Mouse (Mus musculus): ENCODE measurements around the gene Olfr6. TPM values are rescaled to one million over a fixed set of nuclear protein-coding genes. Genes with fewer than 3 reads are reported as not detected.

Gene Olfr6
- polyA plus RNA-seq, 1 experiment from 2014 or later, result not detected

DNA sequence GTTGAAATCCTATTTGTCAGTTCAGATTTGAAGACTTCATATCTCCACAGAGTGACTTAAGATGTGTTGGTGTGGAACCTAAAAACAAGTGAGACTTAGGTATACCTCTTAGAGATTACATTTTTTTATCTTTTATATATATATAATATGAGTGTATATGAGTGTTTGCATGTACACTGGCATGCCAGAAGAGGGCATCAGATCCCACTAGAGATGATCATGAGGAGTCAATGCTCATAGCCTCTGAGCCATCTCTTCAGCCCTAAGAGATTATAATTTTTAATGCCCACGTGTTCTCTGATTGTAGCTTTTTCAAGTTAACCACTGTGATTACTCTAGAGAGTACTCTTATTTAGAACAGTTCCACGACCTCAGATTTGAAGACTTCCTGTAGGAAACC, 56.1 kb downstream of the Olfr6 start, which contains the start of gene Olfr1532-ps1:
Gene Olfr1532-ps1, plus strand, starts transcription at position 326 of the 400 bp plus-strand sequence.
- no peak within 1 kb of the TSS for H3K4me2 ChIP-seq (replicated peaks)
- no peaks in the 10 kb centered on the region for H3K27me3 ChIP-seq (ENCODE audit: control insufficient read depth, insufficient read depth, low read length)
- DNase-seq (ENCODE audit: low spot score) (no peak), ATAC-seq (ENCODE audit: low FRiP score) (no peak)
- no peak within 1 kb of the TSS for H3K9ac ChIP-seq
- no peaks in the 10 kb centered on the region for H3K36me3 ChIP-seq (replicated peaks; ENCODE audit: control insufficient read depth, insufficient read depth)
- H3K9me3 ChIP-seq (ENCODE audit: control insufficient read depth, low read length), result no peaks in the 10 kb centered on the region
- H3K4me1 ChIP-seq (replicated peaks; ENCODE audit: control insufficient read depth, insufficient read depth, low read length), result no peaks in the 10 kb centered on the region
- WGBS, result 71% methylated on average over 2 of the region's 2 CpGs
- H3K4me3 ChIP-seq (replicated peaks; ENCODE audit: low read length), result no peak within 1 kb of the TSS
- H3K27ac ChIP-seq, result no peak within 1 kb of the TSS

Other genes with a start within 250 kb of the Olfr6 start
- not detected in 2 replicates for gene Olfr695, start 247.5 kb downstream of the Olfr6 start, polyA plus RNA-seq (2014; fragmentation: Nextera tagmentation; extraction: Ambion mirVana)
- not detected in 2 replicates for gene Olfr697, start 221.5 kb downstream of the Olfr6 start, polyA plus RNA-seq (2014; fragmentation: Nextera tagmentation; extraction: Ambion mirVana)
- not detected in 2 replicates for gene Olfr698, start 208.5 kb downstream of the Olfr6 start, polyA plus RNA-seq (2014; fragmentation: Nextera tagmentation; extraction: Ambion mirVana)
- gene Olfr699, start 170.7 kb downstream of the Olfr6 start, polyA plus RNA-seq (2014; fragmentation: Nextera tagmentation; extraction: Ambion mirVana), result not detected in 2 replicates
- not detected in 2 replicates for gene Olfr700, start 155.1 kb downstream of the Olfr6 start, polyA plus RNA-seq (2014; fragmentation: Nextera tagmentation; extraction: Ambion mirVana)
- not detected in 2 replicates for gene Olfr701, start 149.8 kb downstream of the Olfr6 start, polyA plus RNA-seq (2014; fragmentation: Nextera tagmentation; extraction: Ambion mirVana)
- not detected in 2 replicates for gene Olfr702, start 130.0 kb downstream of the Olfr6 start, polyA plus RNA-seq (2014; fragmentation: Nextera tagmentation; extraction: Ambion mirVana)
- not detected in 2 replicates for gene Olfr703, start 120.6 kb downstream of the Olfr6 start, polyA plus RNA-seq (2014; fragmentation: Nextera tagmentation; extraction: Ambion mirVana)
- not detected in 2 replicates for gene Olfr704, start 100.8 kb downstream of the Olfr6 start, polyA plus RNA-seq (2014; fragmentation: Nextera tagmentation; extraction: Ambion mirVana)
- not detected in 2 replicates for gene Olfr705, start 87.0 kb downstream of the Olfr6 start, polyA plus RNA-seq (2014; fragmentation: Nextera tagmentation; extraction: Ambion mirVana)
- not detected in 2 replicates for gene Olfr706, start 75.8 kb downstream of the Olfr6 start, polyA plus RNA-seq (2014; fragmentation: Nextera tagmentation; extraction: Ambion mirVana)
- gene Olfr707, start 62.7 kb downstream of the Olfr6 start, polyA plus RNA-seq (2014; fragmentation: Nextera tagmentation; extraction: Ambion mirVana), result not detected in 2 replicates
- not detected in 2 replicates for gene Olfr1532-ps1, start 55.9 kb downstream of the Olfr6 start, polyA plus RNA-seq (2014; fragmentation: Nextera tagmentation; extraction: Ambion mirVana)
- not detected in 2 replicates for gene Olfr709-ps1, start 31.7 kb downstream of the Olfr6 start, polyA plus RNA-seq (2014; fragmentation: Nextera tagmentation; extraction: Ambion mirVana)
- not detected in 2 replicates for gene Olfr710, start 15.6 kb downstream of the Olfr6 start, polyA plus RNA-seq (2014; fragmentation: Nextera tagmentation; extraction: Ambion mirVana)
- not detected in 2 replicates for gene Olfr711, start 11.5 kb upstream of the Olfr6 start, polyA plus RNA-seq (2014; fragmentation: Nextera tagmentation; extraction: Ambion mirVana)
- gene Olfr2, start 42.1 kb upstream of the Olfr6 start, polyA plus RNA-seq (2014; fragmentation: Nextera tagmentation; extraction: Ambion mirVana), result not detected in 2 replicates
- not detected in 2 replicates for gene Olfr713, start 67.2 kb upstream of the Olfr6 start, polyA plus RNA-seq (2014; fragmentation: Nextera tagmentation; extraction: Ambion mirVana)
- not detected in 2 replicates for gene Olfr714, start 107.0 kb upstream of the Olfr6 start, polyA plus RNA-seq (2014; fragmentation: Nextera tagmentation; extraction: Ambion mirVana)
- gene Olfr17, start 129.3 kb upstream of the Olfr6 start, polyA plus RNA-seq (2014; fragmentation: Nextera tagmentation; extraction: Ambion mirVana), result not detected in 2 replicates
- not detected in 2 replicates for gene Olfr715b, start 146.4 kb upstream of the Olfr6 start, polyA plus RNA-seq (2014; fragmentation: Nextera tagmentation; extraction: Ambion mirVana)
- not detected in 2 replicates for gene Olfr715, start 167.1 kb upstream of the Olfr6 start, polyA plus RNA-seq (2014; fragmentation: Nextera tagmentation; extraction: Ambion mirVana)
- not detected in 2 replicates for gene Olfr716, start 174.4 kb upstream of the Olfr6 start, polyA plus RNA-seq (2014; fragmentation: Nextera tagmentation; extraction: Ambion mirVana)
- not detected in 2 replicates for gene Nlrp14, start 203.1 kb upstream of the Olfr6 start, polyA plus RNA-seq (2014; fragmentation: Nextera tagmentation; extraction: Ambion mirVana)
- gene Rbmxl2, start 245.5 kb upstream of the Olfr6 start, polyA plus RNA-seq (2014; fragmentation: Nextera tagmentation; extraction: Ambion mirVana), result not detected in 2 replicates